In the genomic region with DNA sequence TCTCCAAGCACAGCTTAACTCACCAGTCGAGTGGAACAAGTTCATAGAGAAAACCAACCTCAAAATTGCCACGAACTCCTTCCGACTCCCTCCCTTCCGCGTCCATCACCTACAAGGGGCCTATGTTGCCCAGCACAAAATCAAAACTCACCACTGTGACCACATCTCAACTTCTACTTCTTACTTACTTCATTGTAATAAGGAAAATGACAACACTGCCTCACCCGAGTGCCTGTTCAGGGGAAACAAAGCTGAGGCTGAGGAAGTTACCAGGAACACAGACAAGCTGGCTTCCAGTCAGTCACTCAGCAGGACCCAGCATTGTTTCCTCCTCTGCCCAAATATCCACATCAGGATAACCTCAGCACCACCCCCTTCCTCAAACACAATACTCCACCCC, we compare ENCODE assay signal across 17 mouse cellular contexts. TPM values are rescaled to one million over a fixed set of nuclear protein-coding genes. Genes with fewer than 3 reads are reported as not detected.
A peak's percentile ranks its signal among the peaks of the same experiment; 100 is the strongest.
DNase-seq lines count a peak whose midpoint lies in the region; ATAC-seq and TF ChIP-seq lines count a peak whose summit lies in the region.
"Had no signal": no experiment of that assay in that cellular context is flagged by ENCODE, and none has a peak within 500 bp of the region (broad histone marks: within the 10 kb centered on the region; RNA-seq: fewer than 3 reads in every experiment).

No protein-coding gene starts in this region.

- peaks cover 31% of the 10 kb centered on the region; the same call in 1 of the 2 replicates for H3K79me2 ChIP-seq in liver, adult 2 months (ENCODE audit: control insufficient read depth, insufficient read depth, low read length)
- H3K79me2 ChIP-seq in macrophage (ENCODE audit: inconsistent target), result peaks cover 94% of the 10 kb centered on the region

- H3K27ac ChIP-seq in liver, adult 2 months (replicated peaks; ENCODE audit: insufficient read depth, low read depth, low read length), result peak overlapping the region; percentile 20
- peak overlapping the region; percentile 88 for H3K27ac ChIP-seq in bone marrow, adult 2 months (ENCODE audit: control insufficient read depth, insufficient read depth, low read depth, low read length, poor library complexity)
- H3K27ac ChIP-seq in macrophage, result peak overlapping the region; percentile 97
- no peak overlapping the region for H3K27ac ChIP-seq in forebrain, embryonic 12.5 days
- H3K27ac ChIP-seq: embryonic facial prominence, embryonic 12.5 days; hindbrain, embryonic 13.5 days; intestine, embryonic 15.5 days; midbrain, embryonic 10.5 days had no signal

- H3K4me2 ChIP-seq in forebrain, embryonic 12.5 days, result no peak overlapping the region
- H3K4me2 ChIP-seq: embryonic facial prominence, embryonic 12.5 days; hindbrain, embryonic 13.5 days; intestine, embryonic 15.5 days; lung, embryonic 14.5 days had no signal

- H3K36me3 ChIP-seq in liver, adult 2 months (ENCODE audit: control insufficient read depth, insufficient read depth, low read length), result no peaks in the 10 kb centered on the region
- H3K36me3 ChIP-seq in macrophage (ENCODE audit: inconsistent target), result peaks cover 9% of the 10 kb centered on the region; the same call in 1 of the 2 replicates
- H3K36me3 ChIP-seq in forebrain, embryonic 12.5 days (replicated peaks), result no peaks in the 10 kb centered on the region
- H3K36me3 ChIP-seq: embryonic facial prominence, embryonic 12.5 days; hindbrain, embryonic 13.5 days; intestine, embryonic 15.5 days; midbrain, embryonic 10.5 days had no signal

- no peak overlapping the region for H3K9ac ChIP-seq in liver, adult 2 months (ENCODE audit: low read depth, low read length)
- H3K9ac ChIP-seq in forebrain, embryonic 12.5 days, result no peak overlapping the region
- H3K9ac ChIP-seq: embryonic facial prominence, embryonic 12.5 days; hindbrain, embryonic 13.5 days; intestine, embryonic 15.5 days; lung, embryonic 14.5 days had no signal

- DNase-seq in liver, adult 2 months (ENCODE audit: extremely low read depth, low read depth, low spot score), result peak; percentile 31
- DNase-seq in liver, result no peak
- DNase-seq in B cell, adult 2 months, result peak; percentile 58 to 62
- no peak for DNase-seq in kidney, adult 8-10 months
- DNase-seq in frontal cortex, postnatal 10 days (ENCODE audit: low spot score in 2 of 2), result no peak
- DNase-seq: adrenal gland, postnatal 36 days; cerebellum, postnatal 14 days; left cerebral cortex, postnatal 4 days; lung, embryonic 14.5 days; right cerebral cortex, adult 18-20 months had no signal

- no peak for TF ChIP-seq POLR2A in liver, adult 2 months (IDR thresholded peaks at IDR 0.05; ENCODE audit: extremely low read depth, insufficient read depth, low read length)
- no peak for TF ChIP-seq POLR2A in bone marrow, adult 2 months (IDR thresholded peaks at IDR 0.05; ENCODE audit: borderline replicate concordance, control insufficient read depth, low read depth, low read length)

- H3K27me3 ChIP-seq in liver, adult 2 months (ENCODE audit: control insufficient read depth, insufficient read depth, low read length), result no peaks in the 10 kb centered on the region
- H3K27me3 ChIP-seq in forebrain, embryonic 12.5 days, result no peaks in the 10 kb centered on the region
- H3K27me3 ChIP-seq: embryonic facial prominence, embryonic 12.5 days; hindbrain, embryonic 13.5 days; intestine, embryonic 15.5 days had no signal

- no peak overlapping the region for H3K4me3 ChIP-seq in liver, adult 2 months (ENCODE audit: insufficient read depth, low read depth, low read length)
- H3K4me3 ChIP-seq in bone marrow, adult 2 months (replicated peaks; ENCODE audit: control insufficient read depth, low read depth, low read length), result no peak overlapping the region
- no peak overlapping the region for H3K4me3 ChIP-seq in macrophage (ENCODE audit: inconsistent target)
- H3K4me3 ChIP-seq in forebrain, embryonic 12.5 days (replicated peaks), result no peak overlapping the region
- H3K4me3 ChIP-seq: embryonic facial prominence, embryonic 12.5 days; hindbrain, embryonic 13.5 days; intestine, embryonic 15.5 days; midbrain, embryonic 10.5 days had no signal

- no peaks in the 10 kb centered on the region for H3K9me3 ChIP-seq in forebrain, embryonic 12.5 days
- H3K9me3 ChIP-seq: embryonic facial prominence, embryonic 12.5 days; hindbrain, embryonic 13.5 days; intestine, embryonic 15.5 days; midbrain, embryonic 10.5 days had no signal

- ATAC-seq in forebrain, embryonic 12.5 days (ENCODE audit: low FRiP score), result no peak
- ATAC-seq: intestine, embryonic 15.5 days had no signal

- H3K4me1 ChIP-seq in liver, adult 2 months (ENCODE audit: control insufficient read depth, insufficient read depth, low read length), result peaks cover 26% of the 10 kb centered on the region
- peaks cover 17% of the 10 kb centered on the region for H3K4me1 ChIP-seq in bone marrow, adult 2 months (ENCODE audit: control insufficient read depth, insufficient read depth, low read length)
- peaks cover 5% of the 10 kb centered on the region for H3K4me1 ChIP-seq in forebrain, embryonic 12.5 days

- 85% methylated on average over 6 of the region's 6 CpGs for WGBS in liver, adult 2 months
- WGBS in bone marrow, adult 2 months, result 54% methylated on average over 6 of the region's 6 CpGs
- 23% methylated on average over 6 of the region's 6 CpGs for WGBS in macrophage (ENCODE audit: missing documents)
- WGBS in forebrain, embryonic 12.5 days, result 88% methylated on average over 6 of the region's 6 CpGs

- TF ChIP-seq CTCF in liver, adult 2 months (IDR thresholded peaks at IDR 0.05; ENCODE audit: low read depth, low read length), result no peak
- no peak for TF ChIP-seq CTCF in bone marrow, adult 2 months (IDR thresholded peaks at IDR 0.05; ENCODE audit: control insufficient read depth, insufficient read depth, low read length)

RNA-seq across cellular contexts. Expression of gene Tbc1d14, which starts 29.3 kb away (rescaled TPM):
- total RNA-seq in liver, adult 2 months (2014; rRNA removed), result 5.4 and 8.2 TPM in 2 replicates
- polyA plus RNA-seq in liver, adult 2 months (2012; rRNA removed), result 8.4 and 8.9 TPM in 2 replicates
- 7.5 and 34.7 TPM in 2 replicates for polyA plus RNA-seq in bone marrow, adult 2 months (2011; ENCODE audit: insufficient read depth, insufficient read length, low replicate concordance, missing spikeins)
- 100 to 1,000 TPM in 19 of 26 experiments, 10 to 100 TPM in 7; 43.9 to 352 (median 164) TPM for total RNA-seq in macrophage (2018; cell fraction: chromatin; rRNA removed)
- total RNA-seq in macrophage (2018; cell fraction: cytosol; rRNA removed), result 10 to 100 TPM; 14.6 to 67.9 (median 47.5) TPM
- total RNA-seq in macrophage (2018; cell fraction: nucleus; rRNA removed), result 100 to 1,000 TPM in 14 of 26 experiments, 10 to 100 TPM in 12; 28.4 to 157 (median 105) TPM
- 22.5 to 38.4 TPM (median 36.0 TPM) in 3 replicates for polyA plus RNA-seq in macrophage (2018)
- polyA plus RNA-seq in forebrain, embryonic 12.5 days (2016; fragmentation: Nextera tagmentation; extraction: Ambion mirVana), result 59.1 and 61.1 TPM in 2 replicates

Comparison
In these comparisons a context has a peak if more than half of its experiments do, and no peak if none do; other contexts are left out.
1. DNase-seq: peak in liver, adult 2 months (single experiment) and B cell, adult 2 months (2 of 2); none in liver (single experiment), kidney, adult 8-10 months (0 of 2) and frontal cortex, postnatal 10 days (0 of 2).